Mouse (Mus musculus) heart, adult 18-20 months (tissue): ENCODE data around the gene Syngap1. TPM values are rescaled to one million over a fixed set of nuclear protein-coding genes. Genes with fewer than 3 reads are reported as not detected.

Experiments
- microRNA-seq, 2 experiments: library from miRNA; unstranded; fragments of <30 nt; microRNA quantifications; one replicate each; pipeline ENCODE4 v1.2.0; 2022
- total RNA-seq, 2 experiments: library from RNA; stranded (reverse); gene quantifications; 2 replicates each; pipeline ENCODE4 v1.2.3; 2021

Syngap1 gene
- total RNA-seq, 2 experiments from 2014 or later, result 3.6 to 5.5 TPM

Small RNA genes lying within 50 kb of the gene (microRNA-seq; reads per million reads assigned to microRNA genes)
- gene Gm27775 (0 reads per million in 2 experiments), gene Mir3083 (0.76 to 1.1 reads per million in 2 experiments), gene Mir6968 (0.76 to 3.0 reads per million in 2 experiments)

Other genes with a start within 250 kb of the Syngap1 start
- 10 to 100 TPM; 64.6 to 75.1 TPM for gene Crebrf, start 225.6 kb upstream of the Syngap1 start, total RNA-seq
- 10 to 100 TPM; 28.5 to 30.0 TPM for gene Bnip1, start 160.2 kb upstream of the Syngap1 start, total RNA-seq
- 10 to 100 TPM; 75.6 to 79.8 TPM for gene Nkx2-5, start 96.2 kb upstream of the Syngap1 start, total RNA-seq
- gene Kifc5b, start 24.2 kb upstream of the Syngap1 start, total RNA-seq, result 1 to 10 TPM in 1 of 2 experiments, under 1 TPM in 1; 0.37 to 1.1 TPM
- 10 to 100 TPM; 15.3 to 16.5 TPM for gene Phf1, start 8.2 kb upstream of the Syngap1 start, total RNA-seq
- 100 to 1,000 TPM in 1 of 2 experiments, 10 to 100 TPM in 1; 93.2 to 100 TPM for gene Cuta, start 1.7 kb upstream of the Syngap1 start, total RNA-seq
- gene Zbtb9, start 31.9 kb downstream of the Syngap1 start, total RNA-seq, result 1 to 10 TPM; 2.6 to 3.7 TPM
- 10 to 100 TPM; 14.9 to 16.4 TPM for gene Bak1, start 87.8 kb downstream of the Syngap1 start, total RNA-seq
- gene Itpr3, start 116.1 kb downstream of the Syngap1 start, total RNA-seq, result 1 to 10 TPM; 4.1 to 5.8 TPM
- gene Uqcc2, start 192.7 kb downstream of the Syngap1 start, total RNA-seq, result 100 to 1,000 TPM; 307 to 322 TPM
- 1 to 10 TPM; 4.3 to 8.0 TPM for gene Ip6k3, start 226.5 kb downstream of the Syngap1 start, total RNA-seq